ENCODE assay signal across 8 mouse cellular contexts in genomic region chr16:67619416-67619815, GRCm38 (mm10). TPM values are rescaled to one million over a fixed set of nuclear protein-coding genes. Genes with fewer than 3 reads are reported as not detected.
DNase-seq lines count a peak whose midpoint lies in the region; ATAC-seq lines count a peak whose summit lies in the region.

No protein-coding gene starts in this region.

- H3K27ac ChIP-seq in heart, embryonic 10.5 days = no peak overlapping the region
- no peak overlapping the region for H3K27ac ChIP-seq in liver, embryonic 12.5 days

- no peak for DNase-seq in heart, embryonic 10.5 days (ENCODE audit: low spot score)
- DNase-seq in heart, postnatal 36 days = no peak
- peak; percentile 42 for DNase-seq in retina, embryonic 14.5 days (ENCODE audit: low spot score)
- DNase-seq in retina, postnatal 1 day = no peak
- DNase-seq in yolk sac, embryonic 10.5 days (ENCODE audit: low spot score) = no peak
- DNase-seq in left cerebral cortex, postnatal 10 days (ENCODE audit: extremely low spot score in 1 of 2, low spot score in 2 of 2) = no peak
- no peak for DNase-seq in frontal cortex, postnatal 14 days (ENCODE audit: low spot score in 2 of 2)

- H3K4me1 ChIP-seq in heart, embryonic 10.5 days = peaks cover 3% of the 10 kb centered on the region; the same call in 1 of the 2 replicates
- peaks cover 9% of the 10 kb centered on the region; the same call in 1 of the 2 replicates for H3K4me1 ChIP-seq in liver, embryonic 12.5 days

- H3K4me3 ChIP-seq in heart, embryonic 10.5 days = peak overlapping the region; percentile 80
- H3K4me3 ChIP-seq in liver, embryonic 12.5 days = peak overlapping the region; percentile 60

- WGBS in heart, embryonic 10.5 days = 0% methylated on average over 14 of the region's 16 CpGs
- WGBS in liver, embryonic 12.5 days (ENCODE audit: insufficient replicate concordance) = 0% methylated on average over 16 of the region's 16 CpGs

- H3K36me3 ChIP-seq in heart, embryonic 10.5 days = no peaks in the 10 kb centered on the region
- no peaks in the 10 kb centered on the region for H3K36me3 ChIP-seq in liver, embryonic 12.5 days

- H3K9ac ChIP-seq in liver, embryonic 12.5 days = no peak overlapping the region

- no peaks in the 10 kb centered on the region for H3K9me3 ChIP-seq in heart, embryonic 10.5 days
- H3K9me3 ChIP-seq in liver, embryonic 12.5 days (replicated peaks) = no peaks in the 10 kb centered on the region

- intact Hi-C loops in heart, postnatal 36 days (cut with DNase I) = no loop called here
- intact Hi-C loops in left cerebral cortex, postnatal 10 days (cut with DNase I) = loop anchor here (5.0 kb wide), 1 partner anchor 532 kb away; no protein-coding TSS in a partner anchor

- peaks cover 22% of the 10 kb centered on the region for H3K27me3 ChIP-seq in heart, embryonic 10.5 days (ENCODE audit: insufficient read depth, poor library complexity, severe bottlenecking)
- H3K27me3 ChIP-seq in liver, embryonic 12.5 days (replicated peaks) = peaks cover 49% of the 10 kb centered on the region

- peak overlapping the region; percentile 88 for H3K4me2 ChIP-seq in liver, embryonic 12.5 days

- ATAC-seq in liver, embryonic 12.5 days = no peak

RNA-seq across cellular contexts. Expression of gene Cadm2, which starts 1.3 kb away (rescaled TPM):
- 0.26 and 0.33 TPM in 2 replicates for polyA plus RNA-seq in heart, embryonic 10.5 days (2016; fragmentation: Nextera tagmentation; extraction: Ambion mirVana)
- total RNA-seq in heart, postnatal 36 days (2021) = under 1 TPM; 0.22 to 0.60 TPM
- 0.11 and 0.17 TPM in 2 replicates for polyA plus RNA-seq in liver, embryonic 12.5 days (2016; fragmentation: Nextera tagmentation; extraction: Ambion mirVana)
- 100 to 1,000 TPM; 299 to 327 TPM for total RNA-seq in left cerebral cortex, postnatal 10 days (2021)

Comparison
In these comparisons a context has a peak if more than half of its experiments do, and no peak if none do; other contexts are left out.
1. RNA of gene Cadm2, which starts 1.3 kb away (total RNA-seq): 299 to 327 TPM in left cerebral cortex, postnatal 10 days; 0.22 to 0.60 TPM in heart, postnatal 36 days; every median in the first group is over 100 times any median in the second.